Mouse (Mus musculus) MEL-GATA-1-ER (cell line): ENCODE results near the gene Tlx1.
A peak's percentile ranks its signal among the peaks of the same experiment; 100 is the strongest.

Experiments used
- DNase-seq: peaks from one replicate; pipeline ENCODE4 v3.0.0-alpha.2; 2012; ENCODE audit warnings: low read depth; ENCODE audit errors: extremely low read depth

The Tlx1 gene

DNA sequence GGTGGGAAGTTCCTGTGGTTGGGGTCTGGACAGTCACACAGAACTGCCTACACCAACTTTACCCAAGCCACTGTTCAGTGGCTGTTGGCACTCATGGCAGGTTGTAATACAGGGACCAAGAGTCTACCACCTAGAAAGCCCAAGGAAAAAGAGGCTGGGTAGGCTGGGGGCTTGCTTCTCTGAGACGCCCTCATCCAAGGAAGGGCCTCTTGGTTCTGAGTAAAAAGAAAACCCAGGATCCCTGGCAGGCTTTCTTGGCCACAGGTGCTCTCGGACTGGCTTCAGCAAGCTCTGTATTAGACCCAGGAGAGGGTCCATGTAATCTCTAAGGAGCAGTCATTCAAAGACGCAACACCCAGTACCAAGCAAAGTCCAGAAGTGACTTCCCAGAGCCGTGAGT, 7.7 kb downstream of the Tlx1 start:
- no peak for DNase-seq

GRCm38 (mm10) chr19:45158896-45159295, 8.4 kb downstream of the Tlx1 start:
- DNase-seq: no peak

DNA sequence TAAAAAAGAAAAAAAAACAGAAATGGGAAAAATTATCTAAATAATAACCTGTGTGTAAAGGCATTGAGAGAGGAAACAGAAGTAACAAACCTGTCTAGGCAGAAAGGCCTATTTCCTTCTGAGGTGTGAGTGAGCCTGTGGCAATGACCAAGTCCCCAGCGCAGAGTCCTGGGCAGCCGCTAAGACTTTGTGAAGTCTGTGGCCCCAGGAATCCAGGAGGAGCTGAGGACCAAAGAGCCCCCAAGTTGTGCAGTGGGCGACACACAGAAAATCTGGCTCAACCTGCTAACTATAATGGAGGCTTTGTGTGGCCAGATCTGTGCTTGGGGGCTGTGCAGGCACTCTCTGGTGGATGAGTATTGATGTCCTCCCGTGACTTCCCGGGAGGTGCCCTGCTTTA, 9.0 kb downstream of the Tlx1 start:
- DNase-seq: no peak

DNA sequence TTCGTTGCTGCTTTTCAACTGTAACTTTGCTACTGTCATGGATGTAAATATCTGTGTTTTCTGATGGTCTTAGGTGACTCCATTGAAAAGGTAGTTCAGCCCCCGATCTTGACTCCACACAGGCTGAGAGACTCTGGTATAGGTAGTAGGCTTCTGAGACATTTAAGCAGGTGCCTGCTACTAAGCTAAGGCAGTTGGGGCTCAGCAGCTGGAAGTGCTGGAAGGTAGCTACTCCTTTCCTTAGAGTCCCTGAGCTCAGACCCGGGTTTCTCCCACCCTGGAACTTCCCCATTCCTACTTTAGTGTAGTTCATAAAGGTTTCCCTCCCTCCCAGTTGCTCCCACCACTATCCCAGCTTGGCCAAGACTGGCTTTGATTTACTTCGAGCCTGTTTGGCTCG, 9.5 kb downstream of the Tlx1 start:
- no peak for DNase-seq

- no peak for DNase-seq
These were observed 10.0 kb downstream of the Tlx1 start for GRCm38 (mm10) chr19:45160523-45160922.

- peak; percentile 71 for DNase-seq
These were observed 10.6 kb downstream of the Tlx1 start for GRCm38 (mm10) chr19:45161093-45161492.

GRCm38 (mm10) chr19:45162181-45162580, 11.7 kb downstream of the Tlx1 start:
- DNase-seq: no peak

DNA sequence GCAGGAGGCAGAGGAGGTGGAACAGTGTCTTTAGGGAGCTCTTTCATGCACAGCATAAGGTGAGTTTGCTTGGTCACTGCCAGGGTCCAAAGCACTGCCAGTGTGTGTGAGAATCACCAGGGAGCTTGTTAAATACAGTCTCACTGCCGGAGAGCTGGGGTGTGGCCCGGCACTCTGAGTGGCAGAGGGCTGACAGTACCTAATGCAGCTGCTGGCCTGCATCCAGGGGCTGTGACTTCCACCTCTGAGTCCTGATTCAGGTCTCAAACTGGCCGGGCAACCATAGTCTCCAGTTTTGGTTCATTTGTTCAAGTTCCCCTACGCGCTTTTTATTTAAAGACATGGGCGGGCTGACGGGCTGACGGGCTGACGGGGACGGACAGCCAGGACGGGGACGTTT, 12.4 kb downstream of the Tlx1 start:
- DNase-seq: no peak

DNA sequence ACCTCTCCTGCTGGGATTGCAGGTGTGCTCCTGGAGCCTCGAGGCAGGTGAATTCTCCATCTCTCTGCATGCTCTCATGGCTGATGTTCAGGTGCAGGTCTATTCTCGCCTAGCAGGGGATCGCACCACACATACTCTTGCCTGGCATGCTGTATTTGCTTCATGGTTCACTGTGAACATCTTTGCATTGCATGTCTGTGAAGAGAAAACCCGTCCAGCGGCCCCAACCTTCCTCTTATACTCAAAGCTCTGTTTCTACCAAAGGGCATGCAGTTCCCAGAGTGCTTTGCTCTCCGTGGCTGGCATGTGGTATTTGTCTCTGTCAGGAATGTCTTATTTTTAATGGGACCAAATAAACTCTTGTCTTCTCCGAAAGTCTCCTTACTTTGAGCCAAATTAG, 20.0 kb downstream of the Tlx1 start:
- DNase-seq: no peak

GRCm38 (mm10) chr19:45174803-45175202, 24.3 kb downstream of the Tlx1 start:
- peak; percentile 46 for DNase-seq

DNA sequence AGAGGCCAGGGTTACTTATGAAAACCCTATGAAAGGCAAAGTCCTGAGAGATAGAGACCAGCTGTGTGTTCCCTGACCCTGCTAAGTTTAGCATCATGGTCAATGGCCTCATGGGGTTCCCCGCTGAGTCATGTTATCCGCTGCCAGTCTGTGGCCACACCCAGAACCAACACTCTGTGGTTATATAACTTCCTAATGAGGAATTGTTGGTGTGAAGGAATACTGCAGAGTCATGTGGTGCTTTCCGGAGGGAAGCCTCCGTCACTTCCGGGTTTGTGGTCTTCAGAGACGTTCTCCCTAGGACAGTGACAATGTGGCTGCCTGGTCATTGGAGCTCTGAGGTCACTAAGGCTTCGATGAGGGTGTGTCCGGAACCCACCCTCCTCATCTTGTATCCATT, 25.8 kb downstream of the Tlx1 start:
- DNase-seq: peak; percentile 44

- DNase-seq: peak; percentile 72
These were observed 26.7 kb downstream of the Tlx1 start for GRCm38 (mm10) chr19:45177004-45177737.

GRCm38 (mm10) chr19:45179451-45179850, 29.0 kb downstream of the Tlx1 start:
- no peak for DNase-seq

DNA sequence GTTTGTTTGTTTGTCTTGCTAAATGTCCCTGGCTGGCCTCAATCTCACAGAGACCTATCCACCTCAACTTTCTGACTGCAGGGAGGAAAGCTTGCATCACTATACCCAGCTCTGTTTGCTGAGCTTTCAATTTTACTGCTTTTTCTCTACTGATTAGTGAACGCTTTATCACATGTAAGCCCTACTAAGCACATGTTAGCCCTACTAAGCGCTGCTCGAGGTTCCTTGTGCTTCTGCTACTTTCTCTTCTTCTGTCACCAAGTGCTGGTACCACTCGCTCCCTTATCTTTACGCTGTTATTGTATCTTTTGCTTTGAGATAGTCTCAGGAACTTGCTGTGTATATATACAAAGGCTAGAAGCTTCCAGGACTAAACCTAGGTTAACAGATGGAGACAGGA, 30.0 kb downstream of the Tlx1 start:
- DNase-seq: no peak

- DNase-seq: no peak
These were observed 44.2 kb downstream of the Tlx1 start for GRCm38 (mm10) chr19:45194651-45195050.

DNA sequence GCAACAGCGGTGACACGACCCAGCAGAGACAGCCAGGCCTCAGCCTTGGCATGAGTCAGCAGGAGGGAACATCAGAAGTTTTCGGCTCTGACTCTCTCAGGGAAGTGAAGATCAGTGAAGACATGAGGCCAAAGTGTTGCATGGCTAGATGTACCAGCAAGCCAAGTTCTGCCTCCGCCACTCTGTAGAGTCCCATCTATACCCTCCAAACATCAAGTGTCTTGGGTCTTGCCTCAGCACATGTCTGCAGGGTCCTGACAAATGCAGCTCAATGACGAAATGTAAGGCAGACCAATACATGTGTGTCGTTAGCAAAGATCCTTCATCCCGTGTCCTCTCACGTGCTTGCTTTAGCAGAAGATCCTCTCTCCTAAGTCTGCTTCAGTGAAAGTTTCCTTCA, 46.5 kb downstream of the Tlx1 start:
- DNase-seq: no peak

GRCm38 (mm10) chr19:45205311-45206105, 55.0 kb downstream of the Tlx1 start:
- no peak for DNase-seq
